Mouse (Mus musculus) heart, embryonic 15.5 days (tissue): ENCODE measurements around the gene Sun2. TPM values are rescaled to one million over a fixed set of nuclear protein-coding genes. Genes with fewer than 3 reads are reported as not detected.
A peak's percentile ranks its signal among the peaks of the same experiment; 100 is the strongest.

Source experiments
- ATAC-seq: fragments of 200-750 bp; cut with Nextera tagmentation; replicated peaks from 2 replicates; pipeline ENCODE4 v1.8.0; 2017; ENCODE audit warnings: low read depth, moderate TSS enrichment; ENCODE audit not compliant: insufficient number of reproducible peaks, insufficient read depth, low FRiP score
- H3K27ac ChIP-seq: fragments of 300-500 bp; sonication (generic); 2 replicates; pipeline ENCODE4 v1.5.1; 2015; ENCODE audit warnings: mild to moderate bottlenecking, inconsistent platforms
- H3K27me3 ChIP-seq: fragments of 300-500 bp; sonication (generic); 2 replicates; pipeline ENCODE4 v1.6.1; 2015; ENCODE audit warnings: inconsistent platforms
- H3K36me3 ChIP-seq: fragments of 300-500 bp; sonication (generic); 2 replicates; pipeline ENCODE4 v1.6.1; 2015; ENCODE audit warnings: mild to moderate bottlenecking, inconsistent platforms
- H3K4me1 ChIP-seq: fragments of 300-500 bp; sonication (generic); replicated peaks from 2 replicates; pipeline ENCODE4 v1.6.1; 2015; ENCODE audit warnings: inconsistent platforms
- H3K4me2 ChIP-seq: fragments of 300-500 bp; sonication (generic); 2 replicates; pipeline ENCODE4 v1.6.1; 2015; ENCODE audit warnings: inconsistent platforms, mild to moderate bottlenecking, moderate library complexity
- H3K4me3 ChIP-seq: fragments of 300-500 bp; sonication (generic); 2 replicates; pipeline ENCODE4 v1.5.1; 2015; ENCODE audit warnings: mild to moderate bottlenecking, inconsistent platforms
- H3K9ac ChIP-seq: fragments of 300-500 bp; sonication (generic); 2 replicates; pipeline ENCODE4 v1.6.1; 2015; ENCODE audit warnings: mild to moderate bottlenecking, inconsistent platforms
- H3K9me3 ChIP-seq: fragments of 300-500 bp; sonication (generic); replicated peaks from 2 replicates; pipeline ENCODE4 v1.6.1; 2016; ENCODE audit warnings: inconsistent platforms
- WGBS: fragments of 180-500 bp; shearing (Covaris S2); methylation state at CpG from one replicate; pipeline ENCODE4 v1.1.7; 2015; ENCODE audit warnings: mixed read lengths; 5-methylcytosine and 5-hydroxymethylcytosine counted together
- polyA plus RNA-seq: library from polyadenylated mRNA; unstranded; fragments of >200 nt; fragmentation: Nextera tagmentation; extraction: Ambion mirVana; gene quantifications from 2 replicates; pipeline ENCODE4 v1.2.1, GENCODE M21; 2015

The Sun2 gene
- polyA plus RNA-seq, 1 experiment from 2014 or later, result 4.7 TPM

DNA sequence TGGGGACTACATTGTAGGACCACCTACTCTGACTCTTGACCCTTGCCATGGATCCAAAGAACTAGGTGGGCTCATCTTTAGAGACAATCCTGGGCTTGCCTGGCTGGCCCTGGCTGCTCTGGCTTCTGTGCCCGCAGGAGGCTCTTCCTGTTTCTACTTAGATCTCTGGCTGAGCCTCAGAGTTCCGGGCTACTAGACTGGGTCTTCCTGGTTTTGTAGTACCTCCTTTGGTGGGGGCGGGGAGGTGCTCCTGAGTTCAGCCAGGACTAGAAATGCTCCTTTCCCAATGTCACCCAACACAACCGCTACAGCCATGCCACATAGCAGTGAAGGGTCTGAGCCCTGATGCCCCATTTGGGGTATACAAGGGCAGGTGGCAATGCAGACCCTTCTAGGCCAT lies 21.5 kb downstream of the Sun2 start:
- 83% methylated on average over 4 of the region's 4 CpGs for WGBS
- no peaks in the 10 kb centered on the region for H3K27me3 ChIP-seq
- H3K9ac ChIP-seq, result no peak overlapping the region
- H3K36me3 ChIP-seq, result peaks cover 60% of the 10 kb centered on the region
- ATAC-seq, result no peak
- H3K4me1 ChIP-seq, result no peaks in the 10 kb centered on the region
- H3K4me2 ChIP-seq, result no peak overlapping the region
- H3K27ac ChIP-seq, result no peak overlapping the region
- no peak overlapping the region for H3K4me3 ChIP-seq
- H3K9me3 ChIP-seq, result no peaks in the 10 kb centered on the region

DNA sequence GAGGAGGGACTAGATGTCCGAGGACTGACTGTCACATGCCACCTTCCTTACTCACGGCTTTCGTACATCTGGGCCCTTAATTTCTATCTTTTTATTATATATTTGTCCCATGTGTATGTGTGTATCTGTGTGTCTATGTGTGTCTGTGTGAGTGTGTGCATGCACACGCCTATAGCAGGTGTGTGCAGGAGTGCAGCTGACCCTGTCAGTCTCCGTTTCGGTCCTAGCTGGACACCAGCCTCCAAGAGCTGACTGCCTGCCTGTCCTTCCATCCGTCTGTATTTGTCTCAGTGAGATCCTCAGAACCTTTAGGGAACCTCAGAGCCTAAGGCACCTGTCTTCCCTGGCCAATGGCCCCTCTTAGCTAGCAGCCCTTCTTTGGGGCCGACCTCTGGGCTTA lies 22.1 kb downstream of the Sun2 start:
- 91% methylated on average over 8 of the region's 8 CpGs for WGBS
- no peaks in the 10 kb centered on the region for H3K9me3 ChIP-seq
- no peak overlapping the region for H3K27ac ChIP-seq
- ATAC-seq, result no peak
- H3K27me3 ChIP-seq, result no peaks in the 10 kb centered on the region
- peaks cover 58% of the 10 kb centered on the region for H3K36me3 ChIP-seq
- H3K4me3 ChIP-seq, result no peak overlapping the region
- no peaks in the 10 kb centered on the region for H3K4me1 ChIP-seq
- H3K9ac ChIP-seq, result no peak overlapping the region
- no peak overlapping the region for H3K4me2 ChIP-seq

DNA sequence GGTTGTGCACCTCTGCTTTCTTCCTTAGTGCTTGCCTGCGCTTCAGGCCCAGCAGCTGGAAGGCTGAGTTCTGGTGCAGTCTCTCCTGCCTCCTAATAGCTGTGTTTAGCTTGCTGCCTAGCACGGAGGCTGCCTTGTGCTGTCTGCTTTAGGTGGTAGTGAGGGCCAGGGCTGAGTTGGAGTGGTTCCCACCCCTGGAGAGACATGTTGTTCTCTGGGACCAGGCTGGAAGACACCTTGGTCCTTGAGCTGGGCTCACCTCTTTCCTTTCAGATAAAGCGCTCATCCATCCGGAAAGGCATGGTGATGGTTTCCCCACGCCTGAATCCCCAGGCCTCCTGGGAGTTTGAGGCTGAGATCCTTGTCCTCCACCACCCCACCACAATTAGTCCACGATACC lies 25.6 kb downstream of the Sun2 start:
- no peak overlapping the region for H3K27ac ChIP-seq
- peaks cover 73% of the 10 kb centered on the region for H3K36me3 ChIP-seq
- ATAC-seq, result no peak
- H3K9me3 ChIP-seq, result no peaks in the 10 kb centered on the region
- H3K4me3 ChIP-seq, result no peak overlapping the region
- no peak overlapping the region for H3K4me2 ChIP-seq
- WGBS, result 89% methylated on average over 6 of the region's 6 CpGs
- H3K4me1 ChIP-seq, result no peaks in the 10 kb centered on the region
- H3K9ac ChIP-seq, result no peak overlapping the region
- no peaks in the 10 kb centered on the region for H3K27me3 ChIP-seq

DNA sequence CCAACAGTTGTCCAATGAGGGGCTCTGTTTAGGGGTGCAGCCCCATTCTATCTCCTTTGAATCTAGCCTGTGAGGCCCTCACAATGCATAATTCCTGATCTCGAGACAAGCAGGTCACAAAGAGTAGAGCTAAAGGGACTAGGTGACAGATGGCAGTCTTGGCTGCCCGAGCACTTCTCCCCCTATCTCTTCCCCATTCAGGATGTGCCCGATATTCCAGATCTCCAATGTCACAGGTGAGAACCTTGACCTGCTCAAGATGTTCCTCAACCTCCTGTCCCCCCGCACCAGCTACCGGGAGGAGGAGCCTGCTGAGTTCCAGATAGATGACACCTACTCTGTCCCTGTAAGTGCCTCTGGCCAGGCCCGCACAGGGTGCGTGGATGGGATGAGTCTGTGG lies 26.7 kb downstream of the Sun2 start:
- no peaks in the 10 kb centered on the region for H3K4me1 ChIP-seq
- peaks cover 76% of the 10 kb centered on the region for H3K36me3 ChIP-seq
- H3K27ac ChIP-seq, result no peak overlapping the region
- H3K4me2 ChIP-seq, result no peak overlapping the region
- no peak overlapping the region for H3K4me3 ChIP-seq
- H3K9me3 ChIP-seq, result no peaks in the 10 kb centered on the region
- H3K9ac ChIP-seq, result no peak overlapping the region
- WGBS, result 88% methylated on average over 7 of the region's 7 CpGs
- H3K27me3 ChIP-seq, result no peaks in the 10 kb centered on the region
- no peak for ATAC-seq

DNA sequence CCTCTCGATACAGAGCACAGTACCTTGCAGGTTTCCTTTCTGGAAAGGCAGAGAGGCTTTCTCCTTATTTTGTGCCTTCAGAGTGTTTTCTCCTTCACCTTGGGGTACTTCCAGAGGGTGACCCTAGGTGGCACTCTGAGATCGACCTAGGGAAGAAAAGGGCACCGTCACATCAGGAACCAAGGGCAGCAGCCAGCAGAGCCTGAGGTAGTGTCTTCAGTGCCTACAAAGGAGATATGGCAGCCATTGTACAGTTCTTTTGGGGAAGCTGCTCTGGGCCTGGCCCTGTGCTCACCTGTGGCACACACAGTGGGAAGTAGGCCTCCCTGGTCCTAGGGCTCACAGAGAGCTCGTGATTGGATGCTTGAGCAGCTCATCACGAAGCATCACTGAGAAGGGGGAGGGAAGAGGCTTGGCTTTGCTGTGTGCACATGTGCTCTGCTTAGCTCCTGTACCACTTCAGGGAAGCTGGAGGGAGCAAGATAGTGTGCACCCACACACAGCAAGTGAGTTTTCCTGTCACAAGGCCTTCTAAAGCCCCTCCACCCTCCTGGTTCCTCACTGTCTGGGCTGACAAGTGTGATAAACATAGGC lies 34.0 kb downstream of the Sun2 start:
- Histone ChIP-seq H3K27me3 (no peaks in the 10 kb centered on the region), H3K27ac (no peak overlapping the region), H3K4me1 (no peaks in the 10 kb centered on the region), H3K4me2 (no peak overlapping the region), H3K4me3 (no peak overlapping the region), H3K36me3 (peaks cover 42% of the 10 kb centered on the region), H3K9ac (no peak overlapping the region), H3K9me3 (no peaks in the 10 kb centered on the region)
- no peak for ATAC-seq
- WGBS, result 81% methylated on average over 5 of the region's 5 CpGs

DNA sequence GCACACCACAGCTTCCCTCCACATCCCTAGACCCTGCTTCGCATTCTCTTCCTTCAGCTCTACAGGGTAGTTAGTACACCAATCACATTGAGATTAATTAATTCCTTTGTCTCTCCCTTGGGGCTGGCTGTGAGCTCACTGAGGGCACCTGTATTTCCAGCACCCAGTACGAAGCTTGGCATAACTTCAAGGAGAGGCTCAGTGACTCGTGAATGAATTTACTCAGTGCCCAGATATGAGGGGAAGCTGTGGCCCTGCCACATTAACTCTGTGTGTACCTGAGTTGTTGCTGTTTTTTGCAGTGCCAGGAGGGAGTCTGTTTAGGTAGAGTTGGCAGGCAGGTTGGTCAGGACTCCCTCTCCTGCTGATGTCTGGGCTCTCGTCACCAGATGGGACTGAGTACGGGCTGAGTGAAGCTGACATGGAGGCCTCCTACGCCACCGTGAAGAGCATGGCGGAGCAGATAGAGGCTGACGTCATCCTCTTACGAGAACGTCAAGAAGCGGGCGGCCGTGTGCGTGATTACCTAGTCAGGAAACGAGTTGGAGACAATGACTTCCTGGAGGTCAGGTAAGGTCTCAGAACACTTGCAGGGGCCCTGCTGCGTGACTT lies 35.6 kb downstream of the Sun2 start:
- H3K27me3 ChIP-seq, result no peaks in the 10 kb centered on the region

DNA sequence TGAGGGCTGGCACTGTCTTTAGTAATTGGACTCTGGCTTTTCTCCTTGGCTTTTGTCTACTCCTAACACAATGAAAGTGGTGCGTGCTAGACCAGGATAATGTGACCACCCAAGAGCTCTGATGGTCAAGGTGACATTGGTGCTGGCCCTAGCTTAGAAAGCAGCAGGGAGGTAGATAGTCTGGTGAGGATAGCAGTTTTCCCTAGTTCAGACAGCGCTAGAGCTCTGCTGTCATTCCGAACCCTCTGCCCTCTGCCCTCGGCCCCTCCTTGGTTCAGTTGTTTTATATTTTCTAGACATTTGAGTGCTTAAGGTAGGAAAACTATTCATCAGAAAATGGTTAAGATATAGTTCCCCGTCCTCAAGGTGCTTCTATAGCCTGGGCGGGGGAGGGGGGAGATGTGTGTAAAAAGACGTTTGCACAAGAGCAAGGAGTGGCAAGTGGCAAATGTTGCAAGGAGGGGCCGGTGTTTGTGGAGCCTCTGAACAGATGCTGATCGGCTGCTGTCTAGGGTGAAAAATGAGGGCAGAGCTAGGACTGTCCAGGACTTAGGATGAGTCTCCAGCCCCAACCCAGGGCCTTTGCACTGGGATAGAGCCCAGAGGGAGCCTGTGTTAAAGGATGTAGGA lies 44.7 kb downstream of the Sun2 start:
- ATAC-seq, result no peak
- WGBS, result 75% methylated on average over 9 of the region's 9 CpGs
- Histone ChIP-seq H3K36me3 (peaks cover 10% of the 10 kb centered on the region), H3K4me3 (no peak overlapping the region), H3K27ac (no peak overlapping the region), H3K9me3 (no peaks in the 10 kb centered on the region), H3K4me2 (no peak overlapping the region), H3K4me1 (peaks cover 23% of the 10 kb centered on the region; the same call in 1 of the 2 replicates), H3K27me3 (no peaks in the 10 kb centered on the region), H3K9ac (no peak overlapping the region)

More for the DNA sequence above, 35.6 kb downstream of the Sun2 start:
- Histone ChIP-seq H3K9ac (no peak overlapping the region), H3K36me3 (peaks cover 29% of the 10 kb centered on the region), H3K4me2 (no peak overlapping the region), H3K4me3 (no peak overlapping the region), H3K27ac (no peak overlapping the region), H3K4me1 (no peaks in the 10 kb centered on the region), H3K9me3 (no peaks in the 10 kb centered on the region)
- 78% methylated on average over 17 of the region's 17 CpGs for WGBS
- ATAC-seq, result no peak

DNA sequence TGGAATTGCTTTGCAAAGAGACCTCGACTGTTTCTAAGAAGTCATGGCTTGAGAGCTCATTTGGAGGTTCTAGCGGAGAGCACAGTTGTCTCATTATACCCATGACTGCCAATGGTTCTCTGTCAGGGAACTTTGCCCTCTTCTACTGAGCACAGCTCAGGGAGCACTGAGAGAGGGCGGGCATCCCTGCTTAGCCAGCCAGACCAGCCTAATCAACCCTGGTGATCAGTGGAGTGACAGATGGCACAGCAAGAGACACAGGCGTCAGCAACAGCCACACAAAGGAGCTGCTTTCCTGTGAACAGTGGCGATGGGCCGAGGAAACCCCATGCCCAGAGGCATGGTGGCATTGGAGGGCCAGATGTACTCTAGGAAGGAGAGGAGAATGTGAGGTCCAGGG lies 45.3 kb downstream of the Sun2 start:
- Histone ChIP-seq H3K36me3 (peaks cover 10% of the 10 kb centered on the region), H3K4me2 (no peak overlapping the region), H3K9ac (no peak overlapping the region), H3K9me3 (no peaks in the 10 kb centered on the region), H3K27me3 (no peaks in the 10 kb centered on the region), H3K27ac (no peak overlapping the region), H3K4me3 (no peak overlapping the region), H3K4me1 (peaks cover 23% of the 10 kb centered on the region)
- WGBS, result 85% methylated on average over 6 of the region's 6 CpGs
- no peak for ATAC-seq

DNA sequence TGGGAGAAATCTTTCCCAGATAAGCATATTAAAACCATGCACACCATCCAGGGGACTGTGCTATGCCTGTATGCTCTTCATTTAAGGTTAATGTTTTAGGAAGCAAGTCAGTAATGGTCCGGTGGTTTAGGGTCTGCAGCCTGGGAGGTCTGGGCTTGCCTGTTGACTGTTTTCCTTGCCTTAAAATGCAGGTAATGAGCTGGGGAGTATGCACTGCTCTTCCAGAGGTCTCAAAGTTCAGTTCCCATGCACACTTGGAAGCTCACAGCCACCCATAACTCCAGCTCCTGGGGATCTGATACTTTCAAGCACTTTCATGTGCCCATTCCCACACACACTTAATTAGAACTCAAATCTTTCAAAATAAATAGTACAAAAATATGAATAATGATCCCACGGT lies 45.8 kb downstream of the Sun2 start:
- H3K36me3 ChIP-seq, result peaks cover 10% of the 10 kb centered on the region
- H3K9me3 ChIP-seq, result no peaks in the 10 kb centered on the region
- WGBS, result 87% methylated on average over 2 of the region's 2 CpGs
- H3K9ac ChIP-seq, result no peak overlapping the region
- no peak overlapping the region for H3K4me2 ChIP-seq
- H3K4me1 ChIP-seq, result peaks cover 28% of the 10 kb centered on the region
- no peaks in the 10 kb centered on the region for H3K27me3 ChIP-seq
- H3K27ac ChIP-seq, result no peak overlapping the region
- no peak for ATAC-seq
- no peak overlapping the region for H3K4me3 ChIP-seq

DNA sequence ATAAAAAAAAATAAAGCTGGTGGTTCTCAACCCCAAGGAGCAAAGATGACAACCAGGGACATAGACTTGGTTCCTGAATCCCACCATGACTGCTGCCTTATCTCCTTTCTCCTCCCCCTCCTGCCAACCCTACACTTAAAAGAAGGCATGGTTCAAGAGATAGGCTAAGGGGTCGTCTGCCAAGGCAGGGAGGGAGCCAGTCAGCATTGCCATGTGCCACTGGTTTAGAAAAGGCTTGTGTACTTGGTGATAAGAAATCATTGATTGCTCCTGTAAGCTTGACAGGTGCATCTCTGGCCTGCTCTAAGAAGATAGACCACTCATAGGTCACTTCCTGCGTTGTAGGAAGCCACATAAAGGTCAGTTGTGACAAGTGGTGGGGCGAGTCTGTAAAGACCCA lies 46.8 kb downstream of the Sun2 start:
- ATAC-seq, result no peak
- 42% methylated on average over 3 of the region's 3 CpGs for WGBS
- H3K4me1 ChIP-seq, result peaks cover 31% of the 10 kb centered on the region
- no peak overlapping the region for H3K27ac ChIP-seq
- no peaks in the 10 kb centered on the region for H3K9me3 ChIP-seq
- peaks cover 10% of the 10 kb centered on the region for H3K36me3 ChIP-seq
- no peak overlapping the region for H3K9ac ChIP-seq
- no peaks in the 10 kb centered on the region for H3K27me3 ChIP-seq
- H3K4me3 ChIP-seq, result no peak overlapping the region
- no peak overlapping the region for H3K4me2 ChIP-seq

DNA sequence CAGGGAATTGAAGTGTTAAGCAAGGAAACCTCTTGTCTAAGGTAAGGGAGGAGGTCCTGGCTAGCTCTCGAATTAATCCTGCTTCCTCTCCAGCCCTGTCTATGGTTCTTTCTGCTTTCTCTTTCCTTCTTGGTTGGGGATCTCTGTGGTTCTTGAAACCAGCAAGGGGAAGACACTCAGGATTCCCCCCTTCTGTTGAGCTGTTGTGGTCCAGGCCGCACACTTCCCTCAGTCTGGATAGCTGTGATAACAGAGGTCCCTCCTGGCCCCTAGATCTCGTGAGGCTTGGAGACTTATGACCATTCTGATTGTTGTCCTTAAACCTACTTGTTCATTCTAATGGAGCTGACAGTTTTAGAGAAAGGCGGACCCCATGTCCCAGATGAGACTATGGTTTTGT lies 47.8 kb downstream of the Sun2 start:
- Histone ChIP-seq H3K9ac (no peak overlapping the region), H3K4me1 (peaks cover 36% of the 10 kb centered on the region), H3K4me2 (no peak overlapping the region), H3K9me3 (no peaks in the 10 kb centered on the region), H3K27ac (no peak overlapping the region), H3K36me3 (peaks cover 10% of the 10 kb centered on the region), H3K27me3 (no peaks in the 10 kb centered on the region), H3K4me3 (no peak overlapping the region)
- WGBS, result 76% methylated on average over 4 of the region's 4 CpGs
- ATAC-seq, result no peak

DNA sequence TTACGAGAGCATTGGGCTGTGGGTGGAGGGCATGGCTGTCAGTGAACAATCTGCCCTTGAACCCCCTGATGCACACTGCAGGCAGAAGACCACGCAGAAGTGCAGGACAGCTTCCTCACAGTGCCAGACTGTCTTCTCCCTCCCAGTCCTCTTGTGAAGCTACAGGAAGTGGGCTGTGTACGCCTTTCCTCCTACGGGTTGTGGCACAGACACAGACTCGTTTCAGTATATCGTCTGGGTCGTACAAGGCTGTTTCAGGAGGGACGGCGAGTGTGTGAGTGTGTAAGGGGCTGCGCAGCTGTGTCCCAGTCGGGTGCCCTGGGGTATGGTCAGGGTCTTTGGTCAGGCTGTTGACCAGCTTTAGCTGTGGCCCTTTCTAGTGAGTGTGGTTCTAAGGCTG lies 48.6 kb downstream of the Sun2 start:
- Histone ChIP-seq H3K27ac (peak overlapping the region; percentile 18; the same call in 1 of the 2 replicates), H3K36me3 (peaks cover 10% of the 10 kb centered on the region), H3K4me2 (peak overlapping the region; percentile 24; the same call in 1 of the 2 replicates), H3K9ac (no peak overlapping the region), H3K4me1 (peaks cover 38% of the 10 kb centered on the region), H3K9me3 (no peaks in the 10 kb centered on the region), H3K27me3 (no peaks in the 10 kb centered on the region), H3K4me3 (no peak overlapping the region)
- no peak for ATAC-seq
- 63% methylated on average over 11 of the region's 11 CpGs for WGBS
